Mouse (Mus musculus) MEL (cell line): ENCODE measurements around the gene Frmpd4. TPM values are rescaled to one million over a fixed set of nuclear protein-coding genes. Genes with fewer than 3 reads are reported as not detected.

ENCODE experiments used
- DNase-seq: peaks from one replicate; pipeline ENCODE4 v3.0.0; 2011; ENCODE audit warnings: low read depth, low spot score
- H3K27ac ChIP-seq: 2 replicates; pipeline ENCODE4 v1.5.1; 2012; ENCODE audit warnings: low read depth, mild to moderate bottlenecking, control low read depth, low read length, moderate library complexity; ENCODE audit not compliant: control insufficient read depth
- H3K27me3 ChIP-seq, 2 experiments: fragments of 150-350 bp in 1 of 2; sonication (generic) in 1 of 2; 2 replicates each; pipeline ENCODE4 v1.6.1; 2012; ENCODE audit warnings: low read length in 2 of 2, mild to moderate bottlenecking in 2 of 2, improper control_type of control experiment in 1 of 2, moderate library complexity in 1 of 2; ENCODE audit not compliant: insufficient read depth in 2 of 2, control insufficient read depth in 1 of 2
- H3K36me3 ChIP-seq, 2 experiments: 2 replicates each; pipeline ENCODE4 v1.6.1; 2012 to 2014; ENCODE audit warnings: low read length in 2 of 2, improper control_type of control experiment in 1 of 2, inconsistent platforms in 1 of 2, mild to moderate bottlenecking in 1 of 2; ENCODE audit not compliant: insufficient read depth in 2 of 2, control insufficient read depth in 1 of 2
- H3K4me1 ChIP-seq, 2 experiments: fragments of 150-350 bp in 1 of 2; sonication (generic) in 1 of 2; 2 replicates each; pipeline ENCODE4 v1.6.1; 2012; ENCODE audit warnings: low read length in 2 of 2, improper control_type of control experiment in 1 of 2, mild to moderate bottlenecking in 1 of 2; ENCODE audit not compliant: insufficient read depth in 2 of 2, control insufficient read depth in 1 of 2
- H3K4me3 ChIP-seq, 2 experiments: fragments of 150-350 bp in 1 of 2; sonication (generic) in 1 of 2; 2 replicates each; pipeline ENCODE4 v1.5.1; 2012; ENCODE audit warnings: low read depth in 2 of 2, low read length in 2 of 2, mild to moderate bottlenecking in 2 of 2, moderate library complexity in 2 of 2, control low read depth in 1 of 2, improper control_type of control experiment in 1 of 2; ENCODE audit not compliant: control insufficient read depth in 1 of 2, insufficient read depth in 1 of 2
- H3K79me2 ChIP-seq: 2 replicates; pipeline ENCODE4 v1.6.1; 2012; ENCODE audit warnings: mild to moderate bottlenecking, low read length, moderate library complexity; ENCODE audit not compliant: control insufficient read depth, poor library complexity, insufficient read depth
- H3K9ac ChIP-seq: 2 replicates; pipeline ENCODE4 v1.6.1; 2012; ENCODE audit warnings: low read depth, mild to moderate bottlenecking, control low read depth, low read length, moderate library complexity; ENCODE audit not compliant: control insufficient read depth, poor library complexity, severe bottlenecking
- H3K9me3 ChIP-seq: fragments of 150-350 bp; sonication (generic); replicated peaks from 2 replicates; pipeline ENCODE4 v1.6.1; 2012; ENCODE audit warnings: mild to moderate bottlenecking, low read length, improper control_type of control experiment, moderate library complexity; ENCODE audit not compliant: insufficient read depth
- BHLHE40 ChIP-seq: IDR thresholded peaks from 2 replicates; pipeline ENCODE4 v1.6.1; 2012; ENCODE audit warnings: low read depth, mild to moderate bottlenecking, inconsistent platforms, low read length, improper control_type of control experiment, borderline replicate concordance
- CHD2 ChIP-seq: IDR thresholded peaks from 2 replicates; pipeline ENCODE4 v1.6.1; 2011; ENCODE audit warnings: low read length, improper control_type of control experiment
- CTCF ChIP-seq, 3 experiments: IDR thresholded peaks in 2 of 3; conservative IDR thresholded peaks in 1 of 3; 2 replicates each; pipeline ENCODE4 v1.5.1; 2011 to 2012; ENCODE audit warnings: low read length in 3 of 3, low read depth in 2 of 3, mild to moderate bottlenecking in 2 of 3, improper control_type of control experiment in 1 of 3, inconsistent platforms in 1 of 3, mixed read lengths in 1 of 3, moderate library complexity in 1 of 3; ENCODE audit not compliant: control insufficient read depth in 1 of 3, insufficient read depth in 1 of 3, poor library complexity in 1 of 3, severe bottlenecking in 1 of 3
- E2F4 ChIP-seq: IDR thresholded peaks from 2 replicates; pipeline ENCODE4 v1.6.1; 2011; ENCODE audit warnings: low read depth, low read length, improper control_type of control experiment, borderline replicate concordance
- GATA1 ChIP-seq: IDR thresholded peaks from 2 replicates; pipeline ENCODE4 v1.6.1; 2011; ENCODE audit warnings: low read depth, low read length, improper control_type of control experiment
- HCFC1 ChIP-seq: IDR thresholded peaks from 2 replicates; pipeline ENCODE4 v1.6.1; 2012; ENCODE audit warnings: low read depth, mild to moderate bottlenecking, inconsistent platforms, low read length, improper control_type of control experiment, moderate library complexity
- JUND ChIP-seq: IDR thresholded peaks from 2 replicates; pipeline ENCODE4 v1.6.1; 2011; ENCODE audit warnings: low read depth, mild to moderate bottlenecking, improper control_type of control experiment, low read length
- KAT2A ChIP-seq: conservative IDR thresholded peaks from 2 replicates; pipeline ENCODE4 v1.6.1; 2012; ENCODE audit warnings: low read depth, low read length, improper control_type of control experiment, inconsistent platforms
- MAFK ChIP-seq: IDR thresholded peaks from 2 replicates; pipeline ENCODE4 v1.6.1; 2011; ENCODE audit warnings: low read depth, mild to moderate bottlenecking, low read length, improper control_type of control experiment, borderline replicate concordance
- MAX ChIP-seq: IDR thresholded peaks from 2 replicates; pipeline ENCODE4 v1.6.1; 2011; ENCODE audit warnings: low read length, improper control_type of control experiment
- MYC ChIP-seq: IDR thresholded peaks from 2 replicates; pipeline ENCODE4 v1.6.1; 2011; ENCODE audit warnings: low read depth, mild to moderate bottlenecking, low read length, improper control_type of control experiment, moderate library complexity
- NELFE ChIP-seq: IDR thresholded peaks from 2 replicates; pipeline ENCODE4 v1.6.1; 2011; ENCODE audit warnings: low read depth, low read length, improper control_type of control experiment
- NRF1 ChIP-seq: IDR thresholded peaks from 2 replicates; pipeline ENCODE4 v1.6.1; 2014; ENCODE audit warnings: low read depth, mild to moderate bottlenecking, inconsistent platforms, low read length, improper control_type of control experiment, moderate library complexity; ENCODE audit not compliant: poor library complexity, insufficient read depth, severe bottlenecking
- POLR2A ChIP-seq, 2 experiments: IDR thresholded peaks; 2 replicates each; pipeline ENCODE4 v1.6.1; 2011 to 2012; ENCODE audit warnings: low read length in 2 of 2, mild to moderate bottlenecking in 2 of 2, control low read depth in 1 of 2, improper control_type of control experiment in 1 of 2, low read depth in 1 of 2, moderate library complexity in 1 of 2; ENCODE audit not compliant: control insufficient read depth in 1 of 2, insufficient read depth in 1 of 2, poor library complexity in 1 of 2
- RAD21 ChIP-seq: IDR thresholded peaks from 2 replicates; pipeline ENCODE4 v1.6.1; 2011; ENCODE audit warnings: mild to moderate bottlenecking, low read depth, low read length, improper control_type of control experiment
- SMC3 ChIP-seq: IDR thresholded peaks from 2 replicates; pipeline ENCODE4 v1.6.1; 2011; ENCODE audit warnings: low read depth, low read length, improper control_type of control experiment
- TBP ChIP-seq: IDR thresholded peaks from 2 replicates; pipeline ENCODE4 v1.8.0; 2011; ENCODE audit warnings: low read depth, low read length, improper control_type of control experiment
- USF2 ChIP-seq, 2 experiments: IDR thresholded peaks; 2 replicates each; pipeline ENCODE4 v1.6.1; 2011 to 2012; ENCODE audit warnings: improper control_type of control experiment in 2 of 2, low read length in 2 of 2, borderline replicate concordance in 1 of 2, inconsistent platforms in 1 of 2, low read depth in 1 of 2, mild to moderate bottlenecking in 1 of 2; ENCODE audit not compliant: insufficient read depth in 1 of 2
- ZC3H11A ChIP-seq: IDR thresholded peaks from 2 replicates; pipeline ENCODE4 v1.6.1; 2012; ENCODE audit warnings: low read depth, mild to moderate bottlenecking, inconsistent platforms, low read length, improper control_type of control experiment
- ZKSCAN1 ChIP-seq: IDR thresholded peaks from 2 replicates; pipeline ENCODE4 v1.6.1; 2012; ENCODE audit warnings: low read depth, mild to moderate bottlenecking, inconsistent platforms, low read length, improper control_type of control experiment, moderate library complexity
- ZMIZ1 ChIP-seq: IDR thresholded peaks from 2 replicates; pipeline ENCODE4 v1.6.1; 2012; ENCODE audit warnings: low read depth, mild to moderate bottlenecking, inconsistent platforms, low read length, improper control_type of control experiment, moderate library complexity
- polyA plus RNA-seq, 2 experiments: library from polyadenylated mRNA; stranded (reverse) in 1 of 2; unstranded in 1 of 2; fragments of >175 nt in 1 of 2; fragments of >200 nt in 1 of 2; gene quantifications; 2 replicates each; pipeline versions ENCODE4 v1.2.1 to v1.2.4; 2012; ENCODE audit warnings: low replicate concordance in 2 of 2, low read depth in 1 of 2; ENCODE audit not compliant: insufficient read length in 2 of 2, insufficient read depth in 1 of 2, missing spikeins in 1 of 2
- total RNA-seq: library from RNA; depleted of rRNA; stranded (reverse); fragments of 300-350 nt; gene quantifications from 2 replicates; pipeline ENCODE4 v1.2.3, GENCODE M21; 2012

The Frmpd4 gene
- total and polyA plus RNA-seq, 3 experiments: 0.11 to 0.77 TPM; not detected in 1

GRCm38 (mm10) chrX:167810120-167810519 is 766.9 kb downstream of the Frmpd4 start:
- DNase-seq: no peak
- Histone ChIP-seq H3K4me3 (no peak overlapping the region), H3K36me3 (no peaks in the 10 kb centered on the region), H3K27me3 (no peaks in the 10 kb centered on the region), H3K9ac (no peak overlapping the region), H3K27ac (no peak overlapping the region), H3K79me2 (no peaks in the 10 kb centered on the region), H3K4me1 (no peaks in the 10 kb centered on the region), H3K9me3 (no peaks in the 10 kb centered on the region)
- TF ChIP-seq ZC3H11A: no peak
- TF ChIP-seq POLR2A (IDR thresholded peaks at IDR 0.05; ENCODE audit: control insufficient read depth in 1 of 2, insufficient read depth in 1 of 2, low read depth in 1 of 2, low read length in 2 of 2, poor library complexity in 1 of 2): no peak
- TF ChIP-seq RAD21: no peak
- TF ChIP-seq MAFK: no peak
- TF ChIP-seq TBP: no peak
- TF ChIP-seq ZKSCAN1: no peak
- TF ChIP-seq KAT2A: no peak
- no peak for TF ChIP-seq NRF1
- no peak for TF ChIP-seq ZMIZ1
- no peak for TF ChIP-seq CTCF (IDR thresholded peaks at IDR 0.05 in 2 of 3, conservative IDR thresholded peaks at IDR 0.05 in 1 of 3; ENCODE audit: control insufficient read depth in 1 of 3, insufficient read depth in 1 of 3, low read depth in 2 of 3, low read length in 3 of 3, poor library complexity in 1 of 3, severe bottlenecking in 1 of 3)
- no peak for TF ChIP-seq E2F4
- no peak for TF ChIP-seq USF2 (IDR thresholded peaks at IDR 0.05; ENCODE audit: borderline replicate concordance in 1 of 2, insufficient read depth in 1 of 2, low read depth in 1 of 2, low read length in 2 of 2)
- TF ChIP-seq GATA1: no peak
- TF ChIP-seq BHLHE40: no peak
- TF ChIP-seq MYC: no peak
- TF ChIP-seq HCFC1: no peak

DNA sequence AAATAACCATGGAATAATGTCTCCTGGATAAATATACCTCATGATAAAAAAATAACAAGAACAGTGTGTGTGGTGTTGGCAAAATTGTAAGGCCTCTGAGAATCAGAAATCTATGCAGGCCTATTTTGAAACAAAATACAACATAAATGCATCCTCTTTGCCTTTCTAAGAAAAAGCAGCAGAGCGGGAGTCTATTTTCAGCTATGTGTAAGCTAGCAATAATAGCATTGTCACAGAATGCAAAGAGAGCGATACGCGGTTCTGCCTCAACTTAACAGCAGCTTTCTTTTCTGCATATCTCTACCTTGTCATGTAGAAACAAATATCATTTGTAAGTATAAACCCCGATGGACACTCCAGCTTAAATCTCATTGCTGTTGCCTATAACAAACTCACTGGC is 768.5 kb downstream of the Frmpd4 start:
- Histone ChIP-seq H3K9ac (no peak overlapping the region), H3K9me3 (no peaks in the 10 kb centered on the region), H3K27me3 (no peaks in the 10 kb centered on the region), H3K79me2 (no peaks in the 10 kb centered on the region), H3K36me3 (no peaks in the 10 kb centered on the region), H3K4me3 (no peak overlapping the region), H3K4me1 (no peaks in the 10 kb centered on the region), H3K27ac (no peak overlapping the region)
- DNase-seq: no peak
- no peak for TF ChIP-seq MAX
- no peak for TF ChIP-seq JUND
- TF ChIP-seq CHD2: no peak
- TF ChIP-seq NELFE: no peak
- TF ChIP-seq HCFC1: no peak
- no peak for TF ChIP-seq SMC3
- no peak for TF ChIP-seq E2F4
